Mouse (Mus musculus): ENCODE data around the gene Gm17359.

The Gm17359 gene

GRCm38 (mm10) chr3:79336044-79336766 is at the start of gene Gm17359:
Gm17359 (plus strand) TSS chr3:79336661.
- DNase-seq (ENCODE audit: low spot score), result no peak

- peak; percentile 75 for DNase-seq (ENCODE audit: low spot score)
Observed at GRCm38 (mm10) chr3:79287108-79287576, 49.3 kb upstream of the Gm17359 start.

- no peak for DNase-seq (ENCODE audit: low spot score)
Observed at GRCm38 (mm10) chr3:79287699-79288458, 48.6 kb upstream of the Gm17359 start.

GRCm38 (mm10) chr3:79289050-79289449 is 47.4 kb upstream of the Gm17359 start:
- no peak for DNase-seq (ENCODE audit: low spot score)

- no peak for DNase-seq (ENCODE audit: low spot score)
Observed at GRCm38 (mm10) chr3:79293023-79293422, 43.4 kb upstream of the Gm17359 start.

GRCm38 (mm10) chr3:79294701-79295100 is 41.8 kb upstream of the Gm17359 start:
- no peak for DNase-seq (ENCODE audit: low spot score)

GRCm38 (mm10) chr3:79296049-79296448 is 40.4 kb upstream of the Gm17359 start:
- no peak for DNase-seq (ENCODE audit: low spot score)

GRCm38 (mm10) chr3:79296586-79296985 is 39.9 kb upstream of the Gm17359 start:
- DNase-seq (ENCODE audit: low spot score), result no peak

GRCm38 (mm10) chr3:79297281-79297680 is 39.2 kb upstream of the Gm17359 start:
- DNase-seq (ENCODE audit: low spot score), result no peak

GRCm38 (mm10) chr3:79299401-79299800 is 37.1 kb upstream of the Gm17359 start:
- no peak for DNase-seq (ENCODE audit: low spot score)

- DNase-seq (ENCODE audit: low spot score), result no peak
Observed at GRCm38 (mm10) chr3:79308605-79309004, 27.9 kb upstream of the Gm17359 start.

GRCm38 (mm10) chr3:79310184-79310583 is 26.3 kb upstream of the Gm17359 start:
- DNase-seq (ENCODE audit: low spot score), result no peak

GRCm38 (mm10) chr3:79311895-79312294 is 24.6 kb upstream of the Gm17359 start:
- DNase-seq (ENCODE audit: low spot score), result no peak

GRCm38 (mm10) chr3:79314006-79314698 is 22.3 kb upstream of the Gm17359 start:
- DNase-seq (ENCODE audit: low spot score), result no peak

- DNase-seq (ENCODE audit: low spot score), result no peak
Observed at GRCm38 (mm10) chr3:79324697-79325526, 11.5 kb upstream of the Gm17359 start.

- DNase-seq (ENCODE audit: low spot score), result no peak
Observed at GRCm38 (mm10) chr3:79329691-79330315, 6.7 kb upstream of the Gm17359 start.

GRCm38 (mm10) chr3:79333051-79333450 is 3.4 kb upstream of the Gm17359 start:
- no peak for DNase-seq (ENCODE audit: low spot score)

- no peak for DNase-seq (ENCODE audit: low spot score)
Observed at GRCm38 (mm10) chr3:79333643-79334200, 2.7 kb upstream of the Gm17359 start.

GRCm38 (mm10) chr3:79340737-79341136 is 4.3 kb downstream of the Gm17359 start:
- no peak for DNase-seq (ENCODE audit: low spot score)

GRCm38 (mm10) chr3:79342961-79343735 is 6.7 kb downstream of the Gm17359 start:
- no peak for DNase-seq (ENCODE audit: low spot score)
